Mouse (Mus musculus) R1 (cell line): Measurements from ENCODE around the gene Exoc4.

ENCODE experiments used
- DNase-seq: peaks from one replicate; pipeline ENCODE4 v3.0.0-alpha.2; 2018; ENCODE audit warnings: low read depth, low spot score

Exoc4 gene

DNA sequence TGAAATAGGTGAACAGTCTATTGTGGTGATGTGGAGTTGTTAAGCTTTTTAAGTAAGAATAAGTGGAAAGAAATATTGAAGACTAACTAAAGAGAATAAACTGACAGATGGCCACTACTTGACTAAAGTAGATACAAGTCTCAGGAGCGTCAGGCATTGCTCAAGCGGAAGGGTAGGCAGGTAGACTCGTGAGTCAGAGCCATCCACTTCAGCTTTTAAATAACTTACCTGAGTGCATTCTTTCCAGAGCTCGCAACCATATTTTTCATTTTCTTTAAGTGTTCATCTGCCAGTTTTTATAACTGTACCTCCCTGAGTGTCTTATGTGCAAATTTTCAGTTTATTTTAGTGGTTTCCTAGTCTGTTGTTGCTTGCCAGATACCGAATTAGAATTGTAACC lies 219.6 kb downstream of the Exoc4 start:
- no peak for DNase-seq

DNA sequence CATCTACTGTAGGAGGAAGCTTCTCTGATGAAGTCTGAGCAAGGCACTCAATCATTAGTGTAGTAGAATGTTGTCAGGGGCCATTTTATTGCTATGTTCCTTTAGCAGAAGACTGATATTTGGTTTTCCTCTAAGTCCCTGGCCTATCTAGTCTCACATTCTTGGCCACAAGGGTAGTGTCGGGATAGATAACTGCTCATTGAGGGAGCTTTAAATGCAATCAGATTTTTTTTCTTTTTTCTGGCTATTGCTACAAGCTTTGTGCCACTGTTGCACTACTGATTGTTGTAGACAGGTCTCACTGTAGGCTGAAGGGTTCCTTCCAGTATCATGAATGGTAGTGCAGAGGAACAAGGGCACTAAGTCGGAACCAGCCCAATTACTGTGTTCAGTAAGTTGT lies 227.2 kb downstream of the Exoc4 start:
- no peak for DNase-seq

DNA sequence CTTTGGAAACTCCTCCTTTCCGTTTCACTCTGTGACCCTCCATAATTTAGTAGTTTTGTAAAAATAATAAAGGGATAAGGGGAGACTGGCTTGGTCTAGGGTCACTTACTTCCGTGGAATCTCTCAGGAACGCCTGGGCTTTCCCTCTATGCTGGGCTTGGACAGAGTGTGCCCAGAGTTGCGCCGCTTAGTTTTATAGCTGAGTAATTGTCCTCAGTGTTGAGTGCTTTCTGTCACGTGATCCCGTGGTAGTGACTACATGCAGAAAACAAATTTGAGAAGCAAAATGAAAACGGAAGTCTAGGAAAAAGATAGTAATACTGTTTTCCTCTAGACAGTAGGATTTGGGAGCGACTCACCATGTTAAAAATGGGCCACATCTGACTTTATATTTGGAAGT lies 235.7 kb downstream of the Exoc4 start:
- no peak for DNase-seq

DNA sequence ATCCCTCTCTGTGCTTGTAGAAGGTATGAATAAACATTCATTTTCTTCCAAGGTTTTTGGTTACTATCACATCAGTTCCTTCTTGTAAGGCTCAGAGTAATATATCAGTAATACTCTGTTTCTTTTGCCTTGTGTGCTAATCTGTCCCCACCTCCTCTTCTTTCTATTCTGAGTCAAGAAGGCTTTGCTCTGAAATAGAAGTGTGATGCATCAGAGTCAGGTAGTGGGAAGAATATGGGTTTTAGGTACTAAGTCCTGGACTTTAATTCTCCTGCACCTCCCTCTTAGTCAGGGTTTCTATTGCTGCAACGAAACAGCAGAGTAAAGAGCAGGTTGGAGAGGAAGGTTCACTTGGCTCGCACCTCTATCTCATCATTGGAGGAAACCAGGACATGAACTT lies 240.9 kb downstream of the Exoc4 start:
- DNase-seq: no peak

DNA sequence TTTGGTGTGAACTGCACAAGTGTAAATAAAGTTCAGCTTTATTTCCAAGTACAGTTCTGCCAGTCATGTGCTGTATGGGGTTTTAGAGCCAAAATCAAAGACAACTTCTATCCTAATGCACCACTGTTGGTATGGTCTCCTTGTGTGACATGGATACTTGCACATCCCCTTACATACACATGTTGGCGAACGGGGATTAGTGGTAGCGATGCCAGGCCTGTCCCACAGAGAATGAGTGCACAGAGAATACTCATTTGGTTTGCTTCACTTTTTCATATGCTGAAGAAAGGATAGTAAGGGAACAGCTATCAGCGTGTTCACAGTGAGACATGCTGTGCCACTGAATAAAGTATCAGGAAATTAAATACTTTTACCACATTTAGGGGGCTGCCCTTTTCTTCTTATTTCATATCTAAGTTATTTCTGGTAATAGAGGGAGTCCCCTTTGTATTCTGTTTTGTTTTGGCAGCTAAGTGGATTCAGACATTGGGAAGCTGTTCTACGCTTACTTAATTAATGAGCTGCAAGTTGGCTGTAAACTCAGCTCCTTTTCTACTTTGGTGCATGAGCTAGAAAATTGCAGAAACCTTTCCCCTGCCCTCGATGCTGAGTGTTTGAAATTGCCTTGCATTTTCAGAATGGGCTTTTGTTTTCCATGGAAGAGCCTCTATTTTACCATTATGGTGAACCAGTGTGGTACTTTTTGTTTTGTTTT lies 247.4 kb downstream of the Exoc4 start:
- no peak for DNase-seq

DNA sequence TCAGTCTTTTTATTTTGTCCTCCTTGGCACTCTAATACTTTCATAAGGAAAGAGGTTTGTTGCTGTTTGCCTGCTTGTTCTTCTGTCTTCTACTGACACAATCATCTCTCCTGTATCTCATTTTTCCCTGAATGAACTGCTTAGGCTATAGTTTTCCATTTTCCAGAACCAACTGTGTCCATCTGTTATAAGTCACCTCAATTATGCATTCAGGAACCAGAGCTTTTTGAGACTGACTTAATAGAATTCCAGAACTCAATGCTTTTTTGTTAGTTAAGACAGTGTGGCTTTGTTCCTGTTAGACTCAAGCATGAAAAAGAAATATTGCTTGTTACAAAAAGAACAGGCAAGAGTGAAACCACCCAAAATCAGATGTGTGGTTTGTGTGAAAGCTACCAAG lies 248.5 kb downstream of the Exoc4 start:
- no peak for DNase-seq

DNA sequence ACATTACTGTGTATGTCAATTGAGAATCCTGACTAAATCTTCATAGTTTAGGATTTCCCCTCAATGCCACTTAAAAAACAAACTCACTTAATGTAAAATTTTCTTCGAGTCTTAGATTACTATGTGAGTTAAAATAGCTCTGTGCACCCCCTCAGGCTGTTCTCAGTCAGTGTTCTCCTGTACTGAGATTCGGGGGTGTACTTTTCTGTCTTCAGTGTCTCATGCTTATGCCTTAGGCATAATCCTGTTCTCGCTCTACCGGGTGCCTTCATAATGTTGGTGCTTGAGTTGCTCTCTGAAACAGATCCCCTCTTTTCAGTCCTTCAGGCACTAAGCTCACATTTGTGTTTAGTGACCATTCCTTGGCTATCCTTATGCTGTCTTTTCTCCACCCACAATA lies 253.5 kb downstream of the Exoc4 start:
- no peak for DNase-seq

DNA sequence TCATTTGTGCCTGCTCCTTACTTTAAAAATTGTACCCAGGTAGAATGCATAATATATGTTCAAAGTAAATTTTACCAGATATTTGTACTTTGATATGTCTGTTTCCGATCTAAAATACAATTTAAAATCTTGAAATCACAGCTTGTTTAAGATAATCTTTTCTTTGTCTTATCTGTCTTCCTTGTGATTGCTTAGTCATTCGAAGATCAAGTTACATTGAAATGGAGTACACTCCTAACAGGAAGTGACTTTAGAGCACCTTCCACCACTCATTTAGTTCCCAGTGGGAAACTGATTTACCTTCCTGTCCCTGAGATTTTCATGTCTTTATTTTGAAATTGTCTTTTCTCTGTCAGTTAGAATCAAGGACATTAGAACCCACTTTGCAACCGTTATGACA lies 254.5 kb downstream of the Exoc4 start:
- peak; percentile 45 for DNase-seq

DNA sequence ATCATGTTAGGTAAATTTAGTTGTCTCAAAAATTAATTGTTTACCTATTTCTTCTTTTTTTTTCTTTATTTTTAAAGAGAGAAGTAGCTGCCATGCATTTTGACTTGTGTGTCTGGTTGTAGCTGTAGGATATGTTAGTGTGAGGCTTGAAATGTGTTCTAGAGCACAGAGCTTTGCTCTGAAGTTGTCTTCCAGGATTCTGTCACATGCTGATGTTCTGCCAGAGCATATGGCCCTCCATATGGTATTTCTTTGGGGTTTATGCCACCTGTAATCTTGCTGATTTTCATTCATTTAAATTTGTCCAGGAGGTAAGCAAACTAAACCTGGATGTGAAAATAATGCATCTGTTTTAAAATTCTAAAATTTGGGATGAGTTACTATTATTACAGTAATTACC lies 258.2 kb downstream of the Exoc4 start:
- DNase-seq: no peak

DNA sequence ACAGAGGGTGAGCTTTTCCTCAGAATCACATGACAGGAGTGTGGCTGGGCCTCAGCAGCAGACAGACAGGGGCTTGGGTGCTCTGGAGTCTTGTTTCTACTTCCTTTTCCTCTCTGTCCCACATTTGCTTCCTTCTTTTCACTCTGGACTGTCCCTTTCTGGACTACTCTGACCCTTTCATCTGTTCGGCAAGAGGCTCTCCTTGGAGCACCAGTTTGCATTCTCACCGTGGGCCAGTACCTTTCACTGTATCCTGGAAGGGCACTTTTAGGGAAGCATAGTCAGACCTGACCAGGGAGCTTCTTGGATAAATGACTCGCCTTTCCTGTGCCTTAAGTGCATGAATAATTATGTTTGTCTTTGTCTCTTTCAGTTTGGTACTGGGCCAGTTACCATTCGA lies 266.5 kb downstream of the Exoc4 start:
- no peak for DNase-seq

DNA sequence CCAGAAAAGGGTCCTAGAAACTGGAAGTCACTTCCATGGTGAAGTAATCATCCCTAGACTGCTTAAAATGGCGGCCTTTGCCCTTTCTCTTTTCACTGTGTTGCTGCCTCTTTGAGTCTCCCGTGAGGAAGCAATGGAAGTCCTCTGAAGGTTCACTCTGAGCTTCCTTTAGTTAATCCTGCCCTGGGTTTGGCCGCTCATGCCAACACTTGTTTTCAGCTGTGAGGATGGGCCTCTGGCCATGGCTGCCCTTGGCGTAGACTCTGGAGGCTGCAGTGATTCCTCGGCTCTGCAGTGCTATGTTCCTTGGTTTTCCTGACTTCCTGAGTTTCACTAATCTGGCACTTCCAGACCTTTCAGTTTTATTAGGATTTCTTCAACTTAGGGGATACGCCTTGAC lies 267.9 kb downstream of the Exoc4 start:
- no peak for DNase-seq

DNA sequence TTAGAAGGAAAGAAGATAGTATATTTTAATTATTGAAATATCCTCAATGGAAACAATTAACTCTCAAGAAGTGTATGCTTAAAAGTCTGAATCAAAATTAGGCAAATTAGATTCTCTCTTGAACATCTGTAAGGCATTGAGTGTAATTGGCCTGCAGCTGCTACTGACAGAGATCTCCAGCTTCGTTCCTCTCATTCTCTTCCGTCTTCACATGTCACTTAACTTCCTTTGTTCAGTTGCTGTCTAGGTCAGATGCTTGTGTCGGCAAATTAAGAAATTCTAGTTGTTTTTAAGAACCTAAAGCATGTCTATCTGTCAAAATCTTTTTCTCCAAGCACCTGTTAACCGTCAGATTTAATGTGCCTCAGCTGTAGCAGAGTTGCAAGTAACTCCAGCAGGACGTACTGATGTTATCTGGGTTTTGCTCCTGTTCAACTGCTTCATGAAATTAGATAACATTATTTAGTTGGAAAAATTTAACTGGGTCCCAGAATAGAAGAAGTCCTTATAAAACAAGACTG lies 269.1 kb downstream of the Exoc4 start:
- DNase-seq: no peak

DNA sequence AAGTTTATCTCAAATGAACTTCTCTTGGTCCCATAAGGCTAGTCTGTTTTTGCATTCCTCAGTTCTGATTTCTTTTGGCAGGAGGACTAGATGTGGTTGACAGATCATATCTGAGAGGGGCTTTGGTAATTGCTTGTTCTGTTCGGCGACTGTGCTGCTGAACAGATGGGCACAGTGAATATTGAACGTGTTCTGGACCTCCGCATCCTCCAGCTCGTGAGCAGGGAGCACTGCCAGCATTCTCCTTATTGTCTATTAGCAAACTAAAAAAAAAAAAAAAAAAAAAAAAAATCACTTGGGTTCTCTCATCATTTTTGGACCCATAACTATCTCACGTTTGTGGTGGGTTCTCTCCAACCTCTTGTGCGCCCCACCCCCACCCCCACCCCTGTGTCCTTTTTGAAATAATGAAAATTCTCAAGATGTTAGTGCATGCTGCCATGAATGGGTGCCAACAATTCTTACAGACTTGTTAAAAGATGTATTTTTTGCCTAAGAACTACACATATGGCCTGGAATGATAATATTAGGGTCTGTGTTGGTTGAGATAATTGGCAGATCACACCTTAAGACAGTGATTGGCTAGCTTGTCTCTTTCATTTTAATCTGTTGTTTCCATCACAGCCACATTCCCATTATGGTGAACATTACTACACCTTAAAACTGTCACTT lies 276.9 kb downstream of the Exoc4 start:
- DNase-seq: no peak

DNA sequence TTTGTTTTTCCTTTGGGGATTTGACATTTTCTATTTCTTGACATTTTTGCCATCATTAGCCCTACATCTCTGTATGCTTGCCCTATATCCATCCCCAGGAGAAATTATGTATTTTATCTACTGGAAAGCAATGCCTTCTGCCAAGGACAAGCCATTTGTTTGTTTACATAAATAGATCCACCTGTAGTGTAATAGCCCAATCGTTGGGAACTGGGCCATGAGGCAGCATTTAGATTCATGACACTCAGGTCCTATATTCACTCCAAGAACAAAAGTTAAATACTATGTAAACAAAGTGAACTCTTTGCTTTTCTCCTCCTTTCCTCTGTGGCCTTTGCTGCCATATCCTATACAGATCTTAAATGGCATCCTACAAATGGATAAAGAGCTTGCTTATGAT lies 291.5 kb downstream of the Exoc4 start:
- no peak for DNase-seq

DNA sequence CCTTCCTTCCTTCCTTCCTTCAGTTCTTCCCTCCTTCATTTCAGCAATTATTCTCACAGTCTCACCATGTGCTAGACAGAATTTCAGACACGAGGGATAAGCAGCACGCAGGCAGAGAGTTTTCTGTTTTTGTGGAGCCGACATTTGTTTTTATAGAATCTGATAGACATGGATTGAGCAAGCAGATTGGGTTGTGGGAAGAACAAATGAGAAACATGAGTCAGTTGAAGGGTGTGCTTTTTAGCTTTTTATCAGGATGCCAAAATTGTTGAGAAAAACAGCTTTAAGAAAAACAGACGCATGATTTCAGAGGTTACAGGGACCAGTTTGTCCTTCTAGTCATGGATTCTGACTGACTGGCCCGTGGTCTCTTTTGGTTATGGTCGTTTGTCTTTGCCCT lies 293.8 kb downstream of the Exoc4 start:
- DNase-seq: no peak

DNA sequence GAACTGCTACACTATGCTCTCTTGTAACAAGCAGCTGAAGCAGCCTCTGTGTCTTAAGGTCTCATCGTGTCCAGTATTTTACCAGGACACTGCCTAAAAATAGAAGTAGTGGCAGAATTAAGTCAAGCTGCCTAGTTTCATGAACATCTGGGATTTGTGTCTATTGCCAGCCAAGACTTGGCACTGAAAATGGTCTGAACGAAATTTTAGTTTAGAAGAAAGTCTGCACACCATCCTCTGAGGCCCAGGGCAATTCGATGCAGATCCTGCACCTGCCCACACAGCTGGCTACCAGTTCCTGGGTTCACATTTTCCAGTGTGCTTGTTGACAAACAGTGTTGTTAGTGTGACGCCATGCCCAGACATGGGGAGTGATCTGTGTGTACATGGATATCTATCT lies 303.0 kb downstream of the Exoc4 start:
- DNase-seq: no peak

DNA sequence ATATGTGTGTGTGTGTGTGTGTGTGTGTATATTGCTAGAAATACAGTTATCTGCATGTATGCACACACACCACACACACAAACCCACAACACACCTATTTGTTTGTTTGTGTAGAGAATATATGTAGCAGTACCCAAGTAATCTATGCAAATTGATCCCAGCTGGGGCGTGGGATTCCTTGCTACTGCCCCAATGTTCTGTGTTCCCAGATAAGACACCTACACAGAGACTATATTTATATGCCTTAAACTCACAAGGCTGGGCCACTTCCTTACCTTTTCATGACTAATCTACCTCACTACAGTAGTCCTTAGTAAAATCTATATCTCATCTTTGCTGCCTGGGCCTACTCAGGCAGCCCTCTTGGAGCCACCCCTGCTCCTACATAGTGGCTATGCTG lies 312.0 kb downstream of the Exoc4 start:
- DNase-seq: no peak

DNA sequence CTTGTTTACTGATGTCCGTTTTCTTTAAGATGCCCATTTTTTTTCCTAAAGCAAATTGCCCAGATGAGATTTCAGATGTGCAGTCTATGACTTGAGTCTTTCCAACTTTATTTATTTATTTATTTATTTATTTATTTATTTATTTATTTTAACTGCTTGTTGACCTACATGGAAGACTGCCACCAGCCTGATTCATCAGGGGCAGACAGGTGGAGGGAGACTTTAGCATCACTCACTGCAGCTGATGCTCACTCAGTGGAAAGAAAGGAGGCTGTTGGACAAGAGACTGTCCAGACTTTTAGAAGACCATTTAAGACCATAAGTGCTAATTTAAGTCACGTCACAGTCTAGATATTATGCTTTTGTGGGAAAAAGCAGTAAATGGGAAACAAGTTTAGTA lies 313.0 kb downstream of the Exoc4 start:
- no peak for DNase-seq

DNA sequence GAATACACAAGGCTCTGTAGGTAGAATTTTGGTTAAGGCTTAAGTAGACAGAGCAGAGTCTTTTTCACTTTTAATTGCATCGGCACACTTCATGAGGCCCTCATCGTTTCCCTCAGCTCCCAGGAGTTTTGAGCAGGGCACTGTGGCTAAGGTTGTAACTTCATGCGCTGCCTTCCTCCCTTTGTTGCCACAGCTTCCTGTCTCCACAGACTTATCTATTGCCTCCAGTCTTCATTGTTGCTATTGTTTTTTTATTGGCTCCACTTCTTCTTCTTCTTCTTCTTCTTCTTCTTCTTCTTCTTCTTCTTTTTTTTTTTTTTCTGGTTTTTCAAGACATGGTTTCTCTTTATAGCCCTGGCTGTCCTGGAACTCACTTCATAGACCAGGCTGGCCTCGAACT lies 327.1 kb downstream of the Exoc4 start:
- DNase-seq: no peak

DNA sequence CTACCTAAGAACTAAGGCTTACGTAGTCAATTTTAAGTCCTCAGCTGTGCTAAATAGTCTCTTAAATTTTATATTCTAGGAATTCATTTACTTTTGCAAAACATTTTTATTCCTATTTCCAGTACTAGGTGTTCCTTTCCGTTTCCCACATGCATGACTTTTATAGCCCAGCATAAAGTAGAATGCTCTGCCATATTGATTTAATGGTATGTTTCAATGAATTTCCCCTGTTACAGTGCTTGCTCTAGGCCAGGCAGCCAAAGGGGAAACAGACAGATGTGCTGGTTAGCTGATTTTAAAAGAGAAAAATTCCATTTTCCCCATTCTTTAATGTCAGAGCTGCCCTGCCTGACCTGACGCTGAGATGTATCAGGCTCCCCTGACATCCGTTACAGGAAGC lies 359.6 kb downstream of the Exoc4 start:
- no peak for DNase-seq

DNA sequence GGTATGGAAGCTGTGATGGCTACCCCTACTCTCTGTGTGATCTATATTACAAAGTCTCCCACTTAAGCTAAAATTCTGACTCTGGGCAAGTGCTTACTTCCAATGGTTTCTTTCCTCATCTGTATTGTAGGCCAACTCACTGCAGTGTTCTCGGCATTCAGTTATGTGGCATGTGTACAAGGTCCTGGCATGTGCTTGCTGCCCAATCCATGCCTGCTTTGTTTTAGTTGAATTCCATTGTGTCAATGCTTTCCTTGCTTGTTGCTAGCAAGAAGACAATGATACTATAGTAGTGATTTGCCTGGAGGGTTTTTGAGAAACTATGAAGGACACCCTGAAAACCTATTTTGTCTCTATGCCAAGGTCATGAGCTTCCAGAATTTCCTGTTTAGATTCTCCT lies 365.1 kb downstream of the Exoc4 start:
- no peak for DNase-seq

DNA sequence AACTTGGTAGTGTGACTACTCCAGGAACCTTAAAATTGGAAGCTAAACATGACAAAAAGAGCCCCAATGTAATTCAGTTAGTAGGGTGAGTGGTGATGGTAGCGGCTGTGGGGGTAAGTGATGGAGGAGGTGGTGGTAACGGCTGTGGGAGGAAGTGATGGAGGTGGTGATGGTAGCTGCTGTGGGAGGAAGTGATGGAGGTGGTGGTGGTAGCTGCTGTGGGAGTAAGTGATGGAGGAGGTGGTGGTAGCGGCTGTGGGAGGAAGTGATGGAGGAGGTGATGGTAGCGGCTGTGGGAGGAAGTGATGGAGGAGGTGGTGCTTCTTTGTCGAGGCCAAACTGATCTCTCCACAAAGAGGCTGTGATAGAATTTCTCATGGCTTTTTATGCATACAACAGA lies 369.7 kb downstream of the Exoc4 start:
- DNase-seq: no peak

DNA sequence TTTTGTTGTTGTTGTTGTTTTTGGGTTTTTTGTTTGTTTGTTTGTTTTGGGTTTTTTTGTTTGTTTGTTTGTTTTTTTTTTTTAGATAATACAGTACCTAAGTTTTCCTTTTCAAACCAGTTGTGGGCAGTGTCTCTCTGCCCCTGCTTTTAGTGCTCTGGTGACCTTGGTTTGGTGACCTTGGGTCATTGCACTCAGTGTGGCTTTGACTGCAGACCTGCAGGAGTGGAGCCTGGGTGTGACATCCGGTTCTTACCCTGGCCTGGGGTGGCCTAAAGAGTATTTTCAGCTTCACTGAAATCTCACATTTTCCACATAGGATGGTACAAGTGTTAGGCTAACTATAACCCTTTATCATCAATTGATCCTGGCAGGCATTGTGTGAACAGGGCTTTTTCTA lies 371.8 kb downstream of the Exoc4 start:
- DNase-seq: peak; percentile 51

DNA sequence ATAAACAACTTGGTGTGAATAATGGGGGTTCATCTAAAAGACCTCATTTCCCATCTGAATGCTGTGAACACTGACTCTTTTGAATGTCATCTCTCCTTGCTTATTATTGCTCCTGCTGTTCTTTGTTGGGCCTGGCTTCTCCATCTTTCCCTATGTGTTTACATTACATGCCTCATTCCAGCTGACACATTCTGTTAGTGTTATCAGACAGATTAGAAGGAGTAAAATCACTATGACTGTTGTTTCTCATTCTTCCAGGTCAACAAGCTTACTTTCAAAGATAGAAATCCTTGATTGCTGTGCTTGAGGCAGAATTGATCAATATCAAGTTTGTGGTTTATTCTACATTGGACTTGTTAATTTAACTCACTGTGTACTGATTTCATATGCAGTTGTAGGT lies 377.0 kb downstream of the Exoc4 start:
- DNase-seq: no peak
